Mouse (Mus musculus) adipocyte (in vitro differentiated cells): ENCODE measurements around the gene Tnk1.

ENCODE experiments used
- DNase-seq: peaks from one replicate; pipeline ENCODE4 v3.0.0-alpha.2; 2016; ENCODE audit warnings: low spot score

Tnk1 gene

GRCm38 (mm10) chr11:69837604-69837951, 21.0 kb downstream of the Tnk1 start, which contains the start of gene Nlgn2:
Nlgn2 (minus strand) TSS chr11:69837784.
- DNase-seq: no peak

- DNase-seq: peak; percentile 23
Observed at GRCm38 (mm10) chr11:69836703-69837576, 21.6 kb downstream of the Tnk1 start.

DNA sequence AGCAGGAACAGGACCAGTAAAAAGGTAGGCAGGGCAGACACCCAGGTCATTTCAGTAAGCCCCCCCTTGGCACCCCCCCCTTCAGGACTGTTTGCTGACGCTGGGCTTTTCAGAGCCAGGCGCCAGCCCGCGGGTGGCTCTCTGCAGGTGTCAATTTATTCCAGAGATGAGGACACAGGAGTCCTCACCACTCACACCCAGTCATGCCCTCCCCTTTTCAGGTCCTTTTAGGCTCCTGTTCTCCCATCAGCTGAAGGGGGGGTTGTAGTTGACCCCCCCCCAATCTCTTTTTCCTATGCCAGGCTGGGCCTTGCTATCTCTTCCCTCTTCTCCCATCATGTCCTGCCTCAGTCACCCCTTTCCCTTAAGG, 22.6 kb downstream of the Tnk1 start:
- no peak for DNase-seq

- no peak for DNase-seq
Observed at GRCm38 (mm10) chr11:69835326-69835965, 23.1 kb downstream of the Tnk1 start.

- DNase-seq: no peak
Observed at GRCm38 (mm10) chr11:69834001-69834549, 24.5 kb downstream of the Tnk1 start.

DNA sequence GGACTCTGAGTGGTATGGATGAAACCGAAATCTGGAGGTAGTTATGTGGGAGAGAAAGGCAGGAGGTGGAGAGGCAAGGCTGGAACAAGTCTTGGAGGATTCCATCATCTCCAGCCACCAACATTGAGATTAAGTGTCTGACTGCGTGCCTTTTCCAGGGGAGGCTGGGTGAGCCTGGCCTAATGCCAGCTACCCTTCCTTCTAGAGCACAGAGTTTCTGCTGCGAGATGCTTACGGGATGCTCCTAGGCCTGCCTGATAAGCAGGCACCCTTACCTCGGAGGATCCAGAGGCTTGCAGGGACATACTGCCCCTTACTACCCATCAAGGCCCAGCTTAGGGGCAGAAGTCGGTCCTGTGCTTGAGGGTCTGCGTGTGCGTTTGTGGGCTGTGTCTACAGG, 25.0 kb downstream of the Tnk1 start:
- no peak for DNase-seq

DNA sequence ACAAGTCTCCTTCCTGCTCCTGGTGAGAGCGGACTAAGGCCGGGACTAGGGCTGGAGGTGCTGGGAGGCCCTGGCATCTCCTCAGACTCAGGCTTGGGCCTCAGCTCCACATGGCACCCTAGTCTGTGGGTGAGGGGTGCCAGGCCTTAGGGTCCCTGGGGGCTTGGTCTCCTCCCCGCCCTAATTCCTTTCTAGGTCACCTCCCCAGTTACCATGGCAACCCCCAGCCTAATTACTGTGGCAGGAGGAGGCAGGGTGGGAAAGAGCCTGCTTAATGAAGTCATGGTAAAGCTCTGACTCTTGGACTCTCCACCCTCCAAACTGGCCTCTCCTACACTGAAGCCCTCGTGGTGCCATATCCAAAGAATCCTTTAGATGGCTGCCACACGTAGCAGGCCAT, 29.7 kb downstream of the Tnk1 start:
- DNase-seq: no peak

- DNase-seq: no peak
Observed at GRCm38 (mm10) chr11:69823456-69823855, 35.1 kb downstream of the Tnk1 start.

- DNase-seq: no peak
Observed at GRCm38 (mm10) chr11:69822080-69822479, 36.5 kb downstream of the Tnk1 start, which contains the start of gene Spem1. Spem1 (minus strand) TSS chr11:69822180.

DNA sequence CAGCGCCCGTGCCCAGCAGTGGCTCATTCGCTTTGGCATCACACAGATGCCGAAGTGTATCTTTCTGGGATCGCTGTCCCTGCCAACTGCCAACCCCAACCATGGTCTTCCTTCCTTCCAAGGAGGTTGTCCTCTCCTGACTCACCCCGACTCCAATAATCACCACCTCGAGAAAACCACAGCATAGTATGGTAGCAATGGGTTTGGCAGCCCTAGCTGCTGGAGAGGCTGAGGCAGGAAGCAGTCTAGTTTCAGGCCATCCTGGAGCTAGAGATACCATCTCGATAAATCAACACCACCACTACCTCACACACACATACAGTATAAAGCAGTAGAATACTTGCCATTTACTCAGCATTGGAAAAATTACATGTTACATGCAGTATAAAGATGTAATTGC, 39.7 kb downstream of the Tnk1 start:
- DNase-seq: no peak

DNA sequence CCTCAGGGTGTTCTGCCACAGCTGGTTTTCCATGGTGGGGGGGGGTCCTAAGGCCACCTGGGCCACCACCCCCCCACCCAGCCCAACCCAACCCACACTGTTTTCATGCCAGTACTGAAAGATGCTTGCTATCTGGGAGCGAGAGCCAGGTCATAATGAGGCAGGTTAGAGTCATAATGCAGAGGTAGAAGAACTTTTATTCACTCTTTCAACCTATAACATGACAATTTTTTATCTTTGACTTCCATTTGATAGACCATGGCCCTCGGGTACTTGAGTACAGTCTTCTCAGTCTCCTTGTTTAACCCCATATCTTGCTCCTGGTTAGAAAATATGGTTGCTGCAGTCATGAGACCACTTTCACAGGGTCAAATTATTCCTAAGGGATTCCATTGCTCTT, 40.2 kb downstream of the Tnk1 start, which contains the start of gene Spem2:
Gene Spem2, minus strand, starts transcription at position 101 of the 400 bp plus-strand sequence.
- DNase-seq: no peak

DNA sequence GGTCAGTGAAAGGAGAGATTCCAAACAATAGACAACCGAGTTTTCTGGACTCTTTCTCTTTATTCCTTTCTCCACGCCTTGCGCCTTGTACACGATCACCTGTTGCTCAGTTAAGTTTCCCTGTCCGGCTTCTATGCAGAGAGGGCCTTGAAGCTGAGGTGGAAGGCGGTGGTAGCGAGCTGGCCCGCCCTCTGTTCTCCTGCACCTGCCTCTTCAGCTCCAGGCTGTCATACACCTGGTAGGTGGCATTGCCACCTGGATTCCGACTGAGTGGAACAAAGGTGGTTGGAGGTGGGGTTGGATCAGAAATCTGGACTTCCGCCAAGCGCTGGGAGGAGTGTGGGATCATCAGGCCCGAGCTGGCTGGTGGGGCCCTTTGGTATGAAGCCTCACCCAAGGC, 42.0 kb downstream of the Tnk1 start:
- DNase-seq: no peak

- no peak for DNase-seq
Observed at GRCm38 (mm10) chr11:69815155-69815554, 43.4 kb downstream of the Tnk1 start, which contains the start of gene Gm39566. Gm39566 (minus strand) TSS chr11:69815298.

DNA sequence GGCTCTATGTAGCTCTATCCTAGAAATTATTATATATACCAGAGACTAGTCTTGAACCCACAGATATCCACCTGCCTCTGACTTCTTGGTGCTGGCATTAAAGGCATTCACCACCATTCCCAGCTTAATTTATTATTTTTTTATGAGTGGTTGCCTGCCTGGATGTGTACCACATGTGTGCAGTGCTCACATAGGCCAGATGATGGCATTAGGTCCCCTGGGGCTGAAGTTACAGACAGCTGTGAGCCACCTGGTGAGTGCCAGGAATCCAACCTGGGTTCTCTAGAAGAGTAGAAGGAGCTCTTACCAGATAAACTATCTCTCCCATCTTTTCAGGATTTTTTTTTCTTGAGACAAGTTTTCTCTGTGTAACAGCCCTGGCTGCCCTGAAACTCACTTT, 48.2 kb downstream of the Tnk1 start:
- DNase-seq: no peak

DNA sequence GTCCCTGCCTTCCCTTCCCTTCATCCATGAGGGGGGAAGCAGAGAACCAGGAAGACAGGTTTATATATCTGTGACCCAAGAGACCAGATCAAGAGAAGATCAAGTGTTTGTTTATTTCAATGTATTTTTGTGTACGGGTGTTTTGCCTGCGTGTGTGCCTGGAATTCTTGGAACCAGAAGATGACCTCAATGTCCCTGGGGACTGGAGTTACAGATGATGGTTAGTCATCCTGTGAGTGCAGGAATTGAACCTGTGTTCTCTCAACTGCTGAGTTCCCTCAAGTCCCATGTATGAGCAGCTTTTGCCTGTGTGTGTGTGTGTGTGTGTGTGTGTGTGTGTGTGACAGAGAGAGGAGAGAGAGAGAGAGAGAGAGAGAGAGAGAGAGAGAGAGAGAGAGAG, 50.9 kb downstream of the Tnk1 start:
- DNase-seq: peak; percentile 27

DNA sequence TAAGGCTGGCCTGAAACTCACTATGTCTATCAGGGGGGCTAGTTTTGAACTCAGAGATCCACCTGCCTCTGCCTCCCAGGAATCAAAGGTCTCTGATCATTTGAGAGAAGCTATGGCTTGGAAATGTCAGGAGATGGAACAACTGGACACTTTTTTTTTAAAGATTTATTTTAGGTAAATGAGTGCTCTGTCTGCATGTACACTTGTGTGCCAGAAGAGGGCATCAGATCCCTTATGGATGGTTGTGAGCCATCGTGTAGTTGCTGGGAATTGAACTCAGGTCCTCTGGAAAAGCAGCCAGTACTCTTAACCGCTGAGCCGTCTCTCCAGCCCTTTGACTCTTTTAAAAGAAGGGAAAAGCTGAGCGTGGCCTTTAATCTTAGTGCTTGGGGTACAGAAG, 52.2 kb downstream of the Tnk1 start:
- DNase-seq: no peak

DNA sequence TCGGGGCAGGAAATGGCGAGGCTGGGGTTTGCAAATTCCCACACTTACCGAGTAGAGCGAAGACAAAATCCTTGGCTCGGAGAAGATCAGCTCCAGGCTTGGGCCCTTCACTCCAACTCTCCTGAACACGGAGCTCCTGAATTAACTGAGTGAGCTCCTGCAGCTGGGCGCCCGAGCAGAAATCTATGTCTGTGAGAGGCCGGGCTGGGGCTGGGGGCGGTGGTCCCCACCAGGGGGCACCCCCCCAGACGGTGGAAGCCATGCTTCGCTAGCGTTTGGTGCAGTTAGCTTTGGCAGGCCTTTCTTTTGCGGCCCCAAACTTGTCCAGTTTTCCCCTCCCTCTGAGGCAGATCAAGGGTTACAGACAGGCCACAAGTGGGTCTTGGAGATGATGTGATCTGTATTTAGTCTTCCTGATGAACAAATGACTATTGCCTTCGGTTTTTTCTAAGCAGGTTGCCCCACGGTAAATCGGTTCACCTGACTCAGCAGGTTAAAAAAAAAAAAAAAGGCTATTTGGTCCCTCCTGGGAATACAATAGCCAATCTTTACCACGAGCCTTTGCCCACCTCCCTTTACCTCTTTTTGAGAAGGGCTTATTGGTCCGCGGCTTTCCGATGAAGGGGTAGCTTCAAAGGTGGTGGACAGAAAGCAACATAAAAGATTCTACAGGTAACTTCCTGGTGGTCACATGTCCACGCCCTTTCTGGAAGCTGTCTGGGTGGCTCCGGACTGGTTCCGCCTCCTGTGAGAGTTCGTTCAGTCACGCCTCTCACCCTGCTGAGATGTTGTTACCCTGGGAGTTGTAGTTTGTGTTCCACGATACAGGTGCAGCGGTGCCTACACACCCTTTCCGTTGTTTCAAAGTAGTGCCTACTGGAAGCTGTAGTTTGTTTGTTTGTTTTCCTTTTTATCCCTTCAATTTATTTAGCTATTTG, 53.3 kb downstream of the Tnk1 start, which contains the start of gene Tmem102:
Gene Tmem102, minus strand, starts transcription at position 653 of the 938 bp plus-strand sequence.
- no peak for DNase-seq

DNA sequence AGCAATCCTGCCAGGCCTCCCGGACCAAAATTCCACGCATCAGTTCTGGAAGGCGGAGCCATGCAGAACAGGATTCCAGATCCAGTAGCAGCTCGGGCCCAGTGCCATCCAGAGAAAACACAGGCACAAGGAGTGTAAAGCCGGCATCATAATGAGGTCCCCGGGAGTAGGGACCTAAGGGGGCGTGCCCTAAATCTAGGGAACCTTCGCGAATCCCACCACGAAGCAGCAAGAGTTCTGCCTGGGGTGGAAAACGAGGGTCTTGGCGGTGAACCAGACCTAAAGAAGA, 53.9 kb downstream of the Tnk1 start:
- no peak for DNase-seq

DNA sequence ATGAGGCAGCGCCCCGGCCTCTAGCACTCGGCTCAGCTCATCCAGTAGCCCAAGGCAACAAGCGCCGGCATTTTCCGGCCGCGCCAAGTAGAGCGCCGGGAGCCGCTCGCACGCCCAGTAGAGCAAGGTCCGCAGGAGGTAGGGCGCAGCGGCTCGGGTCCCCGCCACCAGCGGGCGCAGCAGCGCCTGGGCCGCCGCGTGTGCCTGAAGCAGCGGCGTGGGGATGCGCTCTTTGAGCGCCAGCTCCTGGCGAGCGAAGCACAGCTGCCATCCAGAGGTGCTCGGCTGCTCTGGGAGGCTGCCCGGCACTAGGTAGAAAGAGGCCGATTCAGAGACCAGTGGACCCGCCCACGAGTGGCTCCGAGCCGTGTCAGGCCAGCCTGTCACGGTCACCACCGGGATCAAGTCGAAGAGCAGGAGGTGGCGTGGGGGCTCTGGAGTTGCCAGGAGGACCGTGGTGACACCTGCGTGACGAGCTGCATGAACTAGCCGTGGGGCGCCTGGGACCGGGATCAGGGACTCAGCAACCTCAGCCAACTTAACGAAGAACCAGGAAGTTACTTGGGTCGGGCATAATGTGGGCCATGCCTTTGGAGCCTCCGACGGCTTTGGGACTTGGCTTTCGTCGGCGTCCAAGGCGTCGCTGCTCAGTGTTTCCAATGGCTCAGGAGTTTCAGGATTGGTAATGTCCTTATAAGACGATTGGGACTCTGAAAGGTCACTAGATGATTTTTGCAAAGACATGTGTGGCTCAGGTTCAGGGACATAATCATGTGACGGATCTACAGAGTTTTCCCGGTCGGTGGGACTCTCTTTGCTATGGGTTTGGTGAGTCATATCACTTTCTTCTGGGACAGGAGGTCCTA, 54.5 kb downstream of the Tnk1 start:
- peak; percentile 61 for DNase-seq

DNA sequence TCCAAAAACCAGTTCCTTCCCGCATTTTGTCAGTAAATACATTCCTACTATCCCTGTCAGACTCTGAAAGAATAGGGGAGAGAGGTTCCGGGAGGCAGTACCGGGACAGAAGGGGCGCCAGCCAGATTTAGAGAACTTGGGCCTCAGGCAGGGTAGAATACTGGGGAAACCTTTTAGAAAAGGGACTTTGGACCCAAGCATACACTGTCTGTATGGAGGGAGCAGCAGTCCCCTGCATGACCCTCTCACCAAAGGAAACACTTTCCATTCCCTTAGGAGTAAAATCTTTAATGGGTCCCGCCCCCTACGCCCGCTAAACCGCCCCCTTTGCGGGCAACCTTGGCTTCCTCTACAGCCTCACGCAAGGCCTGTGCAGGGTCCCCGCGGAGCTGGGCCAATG, 55.2 kb downstream of the Tnk1 start:
- no peak for DNase-seq

- DNase-seq: no peak
Observed at GRCm38 (mm10) chr11:69802648-69803105, 55.9 kb downstream of the Tnk1 start.
